Mouse (Mus musculus) hindbrain, embryonic 12.5 days (tissue): ENCODE measurements around the gene Kif12. TPM values are rescaled to one million over a fixed set of nuclear protein-coding genes. Genes with fewer than 3 reads are reported as not detected.
A peak's percentile ranks its signal among the peaks of the same experiment; 100 is the strongest.

ENCODE experiments used
- ATAC-seq: fragments of 200-750 bp; cut with Nextera tagmentation; 2 replicates; pipeline ENCODE4 v1.8.0; 2017; ENCODE audit warnings: moderate TSS enrichment; ENCODE audit not compliant: low FRiP score
- H3K27ac ChIP-seq: fragments of 300-500 bp; sonication (generic); 2 replicates; pipeline ENCODE4 v1.5.1; 2016; ENCODE audit warnings: mild to moderate bottlenecking
- H3K27me3 ChIP-seq: fragments of 300-500 bp; sonication (generic); 2 replicates; pipeline ENCODE4 v1.6.1; 2016; ENCODE audit warnings: mild to moderate bottlenecking
- H3K36me3 ChIP-seq: fragments of 300-500 bp; sonication (generic); 2 replicates; pipeline ENCODE4 v1.6.1; 2016; ENCODE audit warnings: mild to moderate bottlenecking
- H3K4me1 ChIP-seq: fragments of 300-500 bp; sonication (generic); 2 replicates; pipeline ENCODE4 v1.6.1; 2016
- H3K4me2 ChIP-seq: fragments of 300-500 bp; sonication (generic); replicated peaks from 2 replicates; pipeline ENCODE4 v1.6.1; 2016; ENCODE audit warnings: mild to moderate bottlenecking
- H3K4me3 ChIP-seq: fragments of 300-500 bp; sonication (generic); 2 replicates; pipeline ENCODE4 v1.5.1; 2016; ENCODE audit warnings: mild to moderate bottlenecking
- H3K9ac ChIP-seq: fragments of 300-500 bp; sonication (generic); 2 replicates; pipeline ENCODE4 v1.6.1; 2016; ENCODE audit warnings: mild to moderate bottlenecking, moderate library complexity
- H3K9me3 ChIP-seq: fragments of 300-500 bp; sonication (generic); replicated peaks from 2 replicates; pipeline ENCODE4 v1.6.1; 2016; ENCODE audit warnings: mild to moderate bottlenecking
- WGBS: fragments of 180-500 bp; shearing (Covaris S2); methylation state at CpG from one replicate; pipeline ENCODE4 v1.1.7; 2016; 5-methylcytosine and 5-hydroxymethylcytosine counted together
- polyA plus RNA-seq: library from polyadenylated mRNA; unstranded; fragments of >200 nt; fragmentation: Nextera tagmentation; extraction: Ambion mirVana; gene quantifications from 2 replicates; pipeline ENCODE4 v1.2.1, GENCODE M21; 2016

The Kif12 gene
- 0.27 TPM in 1 of 2 replicates, not detected in the other for polyA plus RNA-seq

- Histone ChIP-seq H3K9ac (no peak within 1 kb of the TSS), H3K4me1 (no peaks in the 10 kb centered on the region), H3K9me3 (no peaks in the 10 kb centered on the region), H3K27ac (no peak within 1 kb of the TSS), H3K4me2 (no peak within 1 kb of the TSS), H3K4me3 (no peak within 1 kb of the TSS), H3K36me3 (no peaks in the 10 kb centered on the region), H3K27me3 (peaks cover 17% of the 10 kb centered on the region)
- 76% methylated on average over 4 of the region's 4 CpGs for WGBS
- no peak for ATAC-seq
These were observed at the start of gene Kif12 for GRCm38 (mm10) chr4:63171969-63172685. TSS of gene Kif12 (minus strand) at chr4:63172131.

- Histone ChIP-seq H3K36me3 (no peaks in the 10 kb centered on the region), H3K4me2 (no peak overlapping the region), H3K4me3 (no peak overlapping the region), H3K9me3 (no peaks in the 10 kb centered on the region), H3K27ac (no peak overlapping the region), H3K9ac (no peak overlapping the region), H3K27me3 (peaks cover 12% of the 10 kb centered on the region), H3K4me1 (peaks cover 2% of the 10 kb centered on the region)
- WGBS = 87% methylated on average over 15 of the region's 15 CpGs
- no peak for ATAC-seq
These were observed 49.4 kb upstream of the Kif12 start for GRCm38 (mm10) chr4:63221096-63221958.

GRCm38 (mm10) chr4:63219635-63220034 is 47.7 kb upstream of the Kif12 start:
- no peak for ATAC-seq

GRCm38 (mm10) chr4:63219059-63219458 is 47.1 kb upstream of the Kif12 start:
- Histone ChIP-seq H3K36me3 (no peaks in the 10 kb centered on the region), H3K27ac (no peak overlapping the region), H3K4me1 (peaks cover 20% of the 10 kb centered on the region), H3K4me3 (no peak overlapping the region), H3K27me3 (peaks cover 29% of the 10 kb centered on the region), H3K9me3 (no peaks in the 10 kb centered on the region), H3K4me2 (no peak overlapping the region), H3K9ac (no peak overlapping the region)
- WGBS = 81% methylated on average over 3 of the region's 3 CpGs
- ATAC-seq = no peak

More at GRCm38 (mm10) chr4:63219635-63220034, 47.7 kb upstream of the Kif12 start:
- Histone ChIP-seq H3K4me3 (no peak overlapping the region), H3K36me3 (no peaks in the 10 kb centered on the region), H3K27ac (no peak overlapping the region), H3K27me3 (peaks cover 23% of the 10 kb centered on the region), H3K4me2 (no peak overlapping the region), H3K9me3 (no peaks in the 10 kb centered on the region), H3K4me1 (peaks cover 15% of the 10 kb centered on the region), H3K9ac (no peak overlapping the region)
- WGBS = 85% methylated on average over 6 of the region's 6 CpGs

GRCm38 (mm10) chr4:63217513-63217912 is 45.6 kb upstream of the Kif12 start:
- Histone ChIP-seq H3K36me3 (no peaks in the 10 kb centered on the region), H3K4me2 (peak overlapping the region; percentile 99; the same call in 1 of the 2 replicates)

GRCm38 (mm10) chr4:63216566-63216965 is 44.6 kb upstream of the Kif12 start:
- Histone ChIP-seq H3K9ac (peak overlapping the region; percentile 82; the same call in 1 of the 2 replicates), H3K36me3 (no peaks in the 10 kb centered on the region), H3K9me3 (no peaks in the 10 kb centered on the region), H3K27me3 (peaks cover 52% of the 10 kb centered on the region), H3K27ac (no peak overlapping the region), H3K4me3 (peak overlapping the region; percentile 72), H3K4me1 (peaks cover 26% of the 10 kb centered on the region), H3K4me2 (peak overlapping the region; percentile 99)
- 23% methylated on average over 9 of the region's 9 CpGs for WGBS
- peak; percentile 46 for ATAC-seq

More at GRCm38 (mm10) chr4:63217513-63217912, 45.6 kb upstream of the Kif12 start:
- no peaks in the 10 kb centered on the region for H3K9me3 ChIP-seq
- H3K4me1 ChIP-seq = peaks cover 26% of the 10 kb centered on the region
- ATAC-seq = no peak
- H3K4me3 ChIP-seq = no peak overlapping the region
- peaks cover 43% of the 10 kb centered on the region for H3K27me3 ChIP-seq
- 86% methylated on average over 6 of the region's 6 CpGs for WGBS
- no peak overlapping the region for H3K9ac ChIP-seq
- H3K27ac ChIP-seq = no peak overlapping the region

GRCm38 (mm10) chr4:63215993-63216531 is 44.1 kb upstream of the Kif12 start:
- Histone ChIP-seq H3K27me3 (peaks cover 56% of the 10 kb centered on the region), H3K36me3 (no peaks in the 10 kb centered on the region), H3K9ac (peak overlapping the region; percentile 82), H3K4me2 (peak overlapping the region; percentile 99), H3K4me1 (peaks cover 26% of the 10 kb centered on the region), H3K4me3 (peak overlapping the region; percentile 72), H3K27ac (no peak overlapping the region), H3K9me3 (no peaks in the 10 kb centered on the region)
- ATAC-seq = peak; percentile 73
- 2% methylated on average over 24 of the region's 24 CpGs for WGBS

GRCm38 (mm10) chr4:63215185-63215992 is 43.5 kb upstream of the Kif12 start:
- peaks cover 56% of the 10 kb centered on the region for H3K27me3 ChIP-seq
- under 1% methylated on average over 63 of the region's 71 CpGs for WGBS
- no peaks in the 10 kb centered on the region for H3K9me3 ChIP-seq
- peak; percentile 72 for ATAC-seq
- H3K4me2 ChIP-seq = peak overlapping the region; percentile 99
- H3K27ac ChIP-seq = peak overlapping the region; percentile 45; the same call in 1 of the 2 replicates
- H3K4me1 ChIP-seq = peaks cover 26% of the 10 kb centered on the region
- H3K4me3 ChIP-seq = peak overlapping the region; percentile 72
- H3K36me3 ChIP-seq = no peaks in the 10 kb centered on the region
- H3K9ac ChIP-seq = peak overlapping the region; percentile 82

- Histone ChIP-seq H3K4me3 (peak within 1 kb of the TSS; percentile 72), H3K9me3 (no peaks in the 10 kb centered on the region), H3K27ac (no peak within 1 kb of the TSS), H3K4me1 (peaks cover 26% of the 10 kb centered on the region), H3K27me3 (peaks cover 56% of the 10 kb centered on the region), H3K36me3 (no peaks in the 10 kb centered on the region), H3K9ac (peak within 1 kb of the TSS; percentile 48), H3K4me2 (peak within 1 kb of the TSS; percentile 99)
- ATAC-seq = peak; percentile 29; the same call in 1 of the 2 replicates
- WGBS = under 1% methylated on average over 60 of the region's 61 CpGs
These were observed 42.1 kb upstream of the Kif12 start, which contains the start of gene Col27a1 for GRCm38 (mm10) chr4:63213907-63214621. TSS of gene Col27a1 (plus strand) at chr4:63214004.

- ATAC-seq = no peak
- Histone ChIP-seq H3K9me3 (no peaks in the 10 kb centered on the region), H3K27ac (no peak overlapping the region), H3K4me1 (no peaks in the 10 kb centered on the region), H3K9ac (no peak overlapping the region), H3K4me2 (no peak overlapping the region), H3K36me3 (no peaks in the 10 kb centered on the region), H3K4me3 (no peak overlapping the region), H3K27me3 (no peaks in the 10 kb centered on the region)
- 70% methylated on average over 7 of the region's 7 CpGs for WGBS
These were observed 33.7 kb upstream of the Kif12 start for GRCm38 (mm10) chr4:63205583-63205982.

GRCm38 (mm10) chr4:63203874-63204273 is 31.9 kb upstream of the Kif12 start:
- Histone ChIP-seq H3K9me3 (no peaks in the 10 kb centered on the region), H3K36me3 (no peaks in the 10 kb centered on the region), H3K27me3 (no peaks in the 10 kb centered on the region), H3K4me2 (no peak overlapping the region), H3K9ac (no peak overlapping the region), H3K4me1 (no peaks in the 10 kb centered on the region), H3K27ac (no peak overlapping the region), H3K4me3 (no peak overlapping the region)
- WGBS = 84% methylated on average over 7 of the region's 7 CpGs
- ATAC-seq = no peak
